Mouse (Mus musculus) liver, embryonic 12.5 days (tissue): Measurements from ENCODE around the gene Hes5. TPM values are rescaled to one million over a fixed set of nuclear protein-coding genes. Genes with fewer than 3 reads are reported as not detected.

Experiments used
- ATAC-seq: fragments of 200-750 bp; cut with Nextera tagmentation; 2 replicates; pipeline ENCODE4 v1.8.0; 2017; ENCODE audit warnings: moderate number of reproducible peaks, mild to moderate bottlenecking, moderate library complexity
- H3K27ac ChIP-seq: fragments of 300-500 bp; sonication (generic); 2 replicates; pipeline ENCODE4 v1.5.1; 2016; ENCODE audit warnings: mild to moderate bottlenecking
- H3K27me3 ChIP-seq: fragments of 300-500 bp; sonication (generic); replicated peaks from 2 replicates; pipeline ENCODE4 v1.6.1; 2016; ENCODE audit warnings: mild to moderate bottlenecking, moderate library complexity
- H3K36me3 ChIP-seq: fragments of 300-500 bp; sonication (generic); 2 replicates; pipeline ENCODE4 v1.6.1; 2016; ENCODE audit warnings: mild to moderate bottlenecking, moderate library complexity
- H3K4me1 ChIP-seq: fragments of 300-500 bp; sonication (generic); 2 replicates; pipeline ENCODE4 v1.6.1; 2016
- H3K4me2 ChIP-seq: fragments of 300-500 bp; sonication (generic); 2 replicates; pipeline ENCODE4 v1.6.1; 2016; ENCODE audit warnings: mild to moderate bottlenecking, moderate library complexity
- H3K4me3 ChIP-seq: fragments of 300-500 bp; sonication (generic); 2 replicates; pipeline ENCODE4 v1.5.1; 2016; ENCODE audit warnings: mild to moderate bottlenecking, moderate library complexity
- H3K9ac ChIP-seq: fragments of 300-500 bp; sonication (generic); 2 replicates; pipeline ENCODE4 v1.6.1; 2016; ENCODE audit warnings: mild to moderate bottlenecking, moderate library complexity
- H3K9me3 ChIP-seq: fragments of 300-500 bp; sonication (generic); replicated peaks from 2 replicates; pipeline ENCODE4 v1.6.1; 2016; ENCODE audit warnings: mild to moderate bottlenecking, moderate library complexity
- WGBS: fragments of 180-500 bp; shearing (Covaris S2); methylation state at CpG from one replicate; pipeline ENCODE4 v1.1.7; 2016; ENCODE audit not compliant: insufficient replicate concordance; 5-methylcytosine and 5-hydroxymethylcytosine counted together
- polyA plus RNA-seq: library from polyadenylated mRNA; unstranded; fragments of >200 nt; fragmentation: Nextera tagmentation; extraction: Ambion mirVana; gene quantifications from 2 replicates; pipeline ENCODE4 v1.2.1, GENCODE M21; 2016

Gene Hes5
- polyA plus RNA-seq, 1 experiment from 2014 or later: 0.12 TPM

GRCm38 (mm10) chr4:155005278-155005677, 44.6 kb downstream of the Hes5 start:
- Histone ChIP-seq H3K27ac (no peak overlapping the region), H3K9me3 (no peaks in the 10 kb centered on the region), H3K4me2 (no peak overlapping the region), H3K4me1 (no peaks in the 10 kb centered on the region), H3K9ac (no peak overlapping the region), H3K4me3 (no peak overlapping the region), H3K36me3 (no peaks in the 10 kb centered on the region), H3K27me3 (peaks cover 31% of the 10 kb centered on the region)
- WGBS: 74% methylated on average over 3 of the region's 3 CpGs
- no peak for ATAC-seq

- peaks cover 27% of the 10 kb centered on the region for H3K27me3 ChIP-seq
- ATAC-seq: no peak
- WGBS: 61% methylated on average over 10 of the region's 10 CpGs
- no peaks in the 10 kb centered on the region for H3K9me3 ChIP-seq
- no peak overlapping the region for H3K4me2 ChIP-seq
- no peak overlapping the region for H3K9ac ChIP-seq
- no peak overlapping the region for H3K4me3 ChIP-seq
- H3K27ac ChIP-seq: no peak overlapping the region
- no peaks in the 10 kb centered on the region for H3K36me3 ChIP-seq
- no peaks in the 10 kb centered on the region for H3K4me1 ChIP-seq
These were observed 45.6 kb downstream of the Hes5 start for GRCm38 (mm10) chr4:155006296-155006695.

GRCm38 (mm10) chr4:155007641-155008040, 46.9 kb downstream of the Hes5 start:
- no peak for ATAC-seq
- WGBS: 72% methylated on average over 3 of the region's 3 CpGs
- no peaks in the 10 kb centered on the region for H3K9me3 ChIP-seq
- peaks cover 18% of the 10 kb centered on the region for H3K27me3 ChIP-seq
- H3K36me3 ChIP-seq: no peaks in the 10 kb centered on the region
- no peak overlapping the region for H3K9ac ChIP-seq
- no peak overlapping the region for H3K4me2 ChIP-seq
- H3K4me1 ChIP-seq: no peaks in the 10 kb centered on the region
- no peak overlapping the region for H3K4me3 ChIP-seq
- H3K27ac ChIP-seq: no peak overlapping the region

GRCm38 (mm10) chr4:155008075-155008474, 47.4 kb downstream of the Hes5 start:
- H3K9me3 ChIP-seq: no peaks in the 10 kb centered on the region
- ATAC-seq: no peak
- H3K4me3 ChIP-seq: no peak overlapping the region
- no peaks in the 10 kb centered on the region for H3K4me1 ChIP-seq
- H3K27ac ChIP-seq: no peak overlapping the region
- H3K27me3 ChIP-seq: peaks cover 13% of the 10 kb centered on the region
- H3K36me3 ChIP-seq: no peaks in the 10 kb centered on the region
- no peak overlapping the region for H3K4me2 ChIP-seq
- no peak overlapping the region for H3K9ac ChIP-seq

GRCm38 (mm10) chr4:155009216-155009615, 48.5 kb downstream of the Hes5 start:
- no peaks in the 10 kb centered on the region for H3K36me3 ChIP-seq
- no peaks in the 10 kb centered on the region for H3K9me3 ChIP-seq
- H3K4me1 ChIP-seq: no peaks in the 10 kb centered on the region
- H3K4me2 ChIP-seq: no peak overlapping the region
- H3K4me3 ChIP-seq: no peak overlapping the region
- 54% methylated on average over 3 of the region's 3 CpGs for WGBS
- H3K27me3 ChIP-seq: peaks cover 20% of the 10 kb centered on the region
- no peak overlapping the region for H3K9ac ChIP-seq
- H3K27ac ChIP-seq: no peak overlapping the region
- ATAC-seq: no peak

- Histone ChIP-seq H3K36me3 (no peaks in the 10 kb centered on the region), H3K9ac (no peak overlapping the region), H3K4me3 (no peak overlapping the region), H3K27ac (no peak overlapping the region), H3K27me3 (peaks cover 27% of the 10 kb centered on the region), H3K9me3 (no peaks in the 10 kb centered on the region), H3K4me2 (no peak overlapping the region), H3K4me1 (0 out of 2 replicates have a peak, but pooled peaks cover 2% of the 10 kb centered on the region)
- WGBS: 61% methylated on average over 5 of the region's 5 CpGs
- no peak for ATAC-seq
These were observed 50.1 kb downstream of the Hes5 start for GRCm38 (mm10) chr4:155010870-155011269.

- H3K36me3 ChIP-seq: no peaks in the 10 kb centered on the region
- no peak overlapping the region for H3K27ac ChIP-seq
- ATAC-seq: no peak
- no peak overlapping the region for H3K9ac ChIP-seq
- H3K4me1 ChIP-seq: 0 out of 2 replicates have a peak, but pooled peaks cover 5% of the 10 kb centered on the region
- no peak overlapping the region for H3K4me3 ChIP-seq
- H3K4me2 ChIP-seq: no peak overlapping the region
- H3K27me3 ChIP-seq: peaks cover 33% of the 10 kb centered on the region
- WGBS: 59% methylated on average over 8 of the region's 8 CpGs
- H3K9me3 ChIP-seq: no peaks in the 10 kb centered on the region
These were observed 50.7 kb downstream of the Hes5 start for GRCm38 (mm10) chr4:155011312-155012025.

Other genes starting within 250 kb of the Hes5 start
- not detected in 2 replicates for gene Ttc34, start 123.5 kb upstream of the Hes5 start, polyA plus RNA-seq
- gene Mmel1, start 91.3 kb upstream of the Hes5 start, polyA plus RNA-seq: 1.7 and 2.5 TPM in 2 replicates
- 10.2 and 11.3 TPM in 2 replicates for gene Fam213b, start 61.8 kb upstream of the Hes5 start, polyA plus RNA-seq
- 62.9 and 65.0 TPM in 2 replicates for gene Tnfrsf14, start 32.4 kb upstream of the Hes5 start, polyA plus RNA-seq
- gene Pank4, start 3.2 kb downstream of the Hes5 start, polyA plus RNA-seq: 33.4 and 34.0 TPM in 2 replicates
- gene Plch2, start 95.9 kb downstream of the Hes5 start, polyA plus RNA-seq: 0.24 TPM in 1 of 2 replicates, not detected in the other
- gene Pex10, start 106.1 kb downstream of the Hes5 start, polyA plus RNA-seq: 10.3 TPM in 2 replicates
- gene Rer1, start 125.5 kb downstream of the Hes5 start, polyA plus RNA-seq: 107 and 109 TPM in 2 replicates
- 2.0 and 2.1 TPM in 2 replicates for gene Morn1, start 125.7 kb downstream of the Hes5 start, polyA plus RNA-seq